ENCODE assay signal across 10 mouse cellular contexts in the genomic region with DNA sequence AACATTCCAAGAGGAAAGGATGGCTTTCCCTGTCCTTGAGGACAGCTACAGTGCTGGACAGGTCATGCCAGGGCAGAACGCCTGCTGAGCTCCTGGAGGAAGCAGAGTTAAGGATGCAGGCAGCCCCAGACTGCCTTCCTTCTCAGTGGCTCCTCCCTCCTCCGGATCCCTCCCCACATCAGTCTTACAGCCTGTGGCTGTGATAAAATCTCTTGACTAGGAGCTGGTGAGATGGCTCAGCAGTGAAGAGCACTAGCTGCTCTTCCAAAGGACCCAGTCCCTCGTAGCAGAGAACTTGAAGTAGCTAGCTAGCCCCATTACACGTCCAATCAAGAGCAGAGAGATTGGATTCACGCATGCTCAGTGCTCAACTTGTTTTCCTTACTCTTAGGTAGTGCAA. TPM values are rescaled to one million over a fixed set of nuclear protein-coding genes. Genes with fewer than 3 reads are reported as not detected.
DNase-seq lines count a peak whose midpoint lies in the region; ATAC-seq lines count a peak whose summit lies in the region.
"Had no signal": no experiment of that assay in that cellular context is flagged by ENCODE, and none has a peak within 500 bp of the region (broad histone marks: within the 10 kb centered on the region; RNA-seq: fewer than 3 reads in every experiment).

No protein-coding gene starts in this region.

- peaks cover 25% of the 10 kb centered on the region; the same call in 1 of the 2 replicates for H3K36me3 ChIP-seq in liver, embryonic 15.5 days (replicated peaks)
- no peaks in the 10 kb centered on the region for H3K36me3 ChIP-seq in hindbrain, embryonic 10.5 days

- H3K4me2 ChIP-seq in liver, embryonic 15.5 days = peak overlapping the region; percentile 26; the same call in 1 of the 2 replicates
- H3K4me2 ChIP-seq: embryonic facial prominence, embryonic 13.5 days had no signal

- no peaks in the 10 kb centered on the region for H3K27me3 ChIP-seq in liver, embryonic 15.5 days
- H3K27me3 ChIP-seq in hindbrain, embryonic 10.5 days (ENCODE audit: insufficient read depth, poor library complexity, severe bottlenecking) = peaks cover 10% of the 10 kb centered on the region; the same call in 1 of the 2 replicates
- H3K27me3 ChIP-seq: embryonic facial prominence, embryonic 13.5 days had no signal

- peaks cover 88% of the 10 kb centered on the region for H3K4me1 ChIP-seq in liver, embryonic 15.5 days (replicated peaks)
- H3K4me1 ChIP-seq in hindbrain, embryonic 10.5 days (replicated peaks) = peaks cover 48% of the 10 kb centered on the region

- peak; percentile 67 for ATAC-seq in activated CD4-positive, CD25-positive, alpha-beta regulatory T cell, adult 4 months
- peak; percentile 56 for ATAC-seq in liver, embryonic 15.5 days (ENCODE audit: insufficient read depth)

- intact Hi-C loops in heart, postnatal 14 days (cut with DNase I) = no loop called here

- WGBS in liver, embryonic 15.5 days (ENCODE audit: insufficient replicate concordance) = 34% methylated on average over 5 of the region's 5 CpGs
- WGBS in hindbrain, embryonic 10.5 days = 70% methylated on average over 5 of the region's 5 CpGs

- no peak overlapping the region for H3K9ac ChIP-seq in liver, embryonic 15.5 days
- H3K9ac ChIP-seq: embryonic facial prominence, embryonic 13.5 days had no signal

- no peak overlapping the region for H3K4me3 ChIP-seq in liver, embryonic 15.5 days (replicated peaks)
- H3K4me3 ChIP-seq in hindbrain, embryonic 10.5 days = no peak overlapping the region
- H3K4me3 ChIP-seq: embryonic facial prominence, embryonic 13.5 days; midbrain, embryonic 10.5 days had no signal

- H3K27ac ChIP-seq in liver, embryonic 15.5 days (replicated peaks) = peak overlapping the region; percentile 51
- H3K27ac ChIP-seq in hindbrain, embryonic 10.5 days = no peak overlapping the region; the same call in 1 of the 2 replicates
- H3K27ac ChIP-seq: embryonic facial prominence, embryonic 13.5 days; midbrain, embryonic 10.5 days had no signal

- H3K9me3 ChIP-seq in liver, embryonic 15.5 days (replicated peaks) = no peaks in the 10 kb centered on the region
- no peaks in the 10 kb centered on the region for H3K9me3 ChIP-seq in hindbrain, embryonic 10.5 days
- H3K9me3 ChIP-seq: embryonic facial prominence, embryonic 13.5 days; midbrain, embryonic 10.5 days had no signal

- peak; percentile 92 for DNase-seq in heart, adult 11 months
- no peak for DNase-seq in heart, postnatal 14 days
- DNase-seq in 416B (ENCODE audit: low read depth) = peak; percentile 59
- DNase-seq in natural killer cell, adult 2 months (ENCODE audit: low spot score in 2 of 2) = no peak
- no peak for DNase-seq in layer of hippocampus, adult 18-20 months (ENCODE audit: low spot score in 2 of 2)
- DNase-seq in hindbrain, embryonic 10.5 days (ENCODE audit: low spot score) = no peak

RNA-seq across cellular contexts. Expression of a gene that starts 15.6 kb away (rescaled TPM):
- total RNA-seq in heart, postnatal 14 days (2021) = 10 to 100 TPM; 11.1 to 12.8 TPM
- 1 to 10 TPM; 4.1 to 7.6 TPM for polyA plus RNA-seq in activated CD4-positive, CD25-positive, alpha-beta regulatory T cell, adult 4 months (2017; shearing (Covaris generic))
- polyA plus RNA-seq in liver, embryonic 15.5 days (2015; fragmentation: Nextera tagmentation; extraction: Ambion mirVana) = 27.1 and 30.9 TPM in 2 replicates
- 1 to 10 TPM; 6.1 to 7.0 TPM for total RNA-seq in layer of hippocampus, adult 18-20 months (2021)
- polyA plus RNA-seq in hindbrain, embryonic 10.5 days (2016; fragmentation: Nextera tagmentation; extraction: Ambion mirVana) = 21.2 and 22.7 TPM in 2 replicates

Comparison
In these comparisons a context has a peak if more than half of its experiments do, and no peak if none do; other contexts are left out.
1. DNase-seq: peak in heart, adult 11 months (single experiment) and 416B (single experiment); none in heart, postnatal 14 days (0 of 2), natural killer cell, adult 2 months (0 of 2), layer of hippocampus, adult 18-20 months (0 of 2) and hindbrain, embryonic 10.5 days (single experiment).